Mouse (Mus musculus): ENCODE results near the gene Gm42906.

DNA sequence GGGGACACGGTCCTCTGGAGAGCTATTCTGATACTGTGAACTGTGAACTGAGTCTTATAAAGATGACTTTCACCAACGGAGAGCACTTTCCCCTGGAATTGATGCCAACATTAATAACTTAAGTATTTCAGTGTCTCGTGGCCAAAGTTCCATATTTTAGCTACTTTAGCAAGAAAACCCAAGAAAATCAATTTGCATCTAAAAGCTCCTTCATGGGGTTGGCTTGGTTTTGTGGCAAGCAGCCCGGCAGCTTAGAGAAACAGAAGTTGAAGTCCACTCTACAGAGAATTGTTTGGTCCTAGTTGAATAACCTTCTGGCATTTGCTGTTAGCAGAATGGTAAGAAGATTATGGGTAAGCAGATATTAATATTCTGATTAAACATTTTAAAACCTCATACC is 196.6 kb downstream of the Gm42906 start:
- TF ChIP-seq TAL1 (IDR thresholded peaks at IDR 0.05; ENCODE audit: low read length) (no peak), GATA1 (IDR thresholded peaks at IDR 0.05; ENCODE audit: low read length) (no peak)
